Mouse (Mus musculus): ENCODE measurements around the gene Mycn. TPM values are rescaled to one million over a fixed set of nuclear protein-coding genes. Genes with fewer than 3 reads are reported as not detected.

Mycn gene
- polyA plus RNA-seq, 1 experiment = 2.4 TPM

GRCm38 (mm10) chr12:12906771-12907170 lies 34.9 kb downstream of the Mycn start:
- no peak for DNase-seq
- Histone ChIP-seq H3K4me1 (ENCODE audit: control insufficient read depth, insufficient read depth, low read length) (peaks cover 13% of the 10 kb centered on the region; the same call in 1 of the 2 replicates), H3K27ac (ENCODE audit: insufficient read depth, low read depth, low read length) (no peak overlapping the region), H3K4me3 (ENCODE audit: insufficient read depth, low read depth, low read length) (no peak overlapping the region), H3K36me3 (ENCODE audit: control insufficient read depth, insufficient read depth, low read length) (no peaks in the 10 kb centered on the region), H3K27me3 (replicated peaks; ENCODE audit: control insufficient read depth, insufficient read depth, low read length) (no peaks in the 10 kb centered on the region)
- TF ChIP-seq POLR2A (IDR thresholded peaks at IDR 0.05; ENCODE audit: low read depth, low read length) (no peak), CTCF (conservative IDR thresholded peaks at IDR 0.05; ENCODE audit: insufficient read depth, insufficient read length, low read depth, low read length) (no peak)
- WGBS = 70% methylated on average over 6 of the region's 6 CpGs

GRCm38 (mm10) chr12:12906321-12906720 lies 35.4 kb downstream of the Mycn start:
- 82% methylated on average over 8 of the region's 8 CpGs for WGBS
- no peak for DNase-seq
- H3K4me1 ChIP-seq (ENCODE audit: control insufficient read depth, insufficient read depth, low read length) = peaks cover 13% of the 10 kb centered on the region; the same call in 1 of the 2 replicates
- H3K27me3 ChIP-seq (replicated peaks; ENCODE audit: control insufficient read depth, insufficient read depth, low read length) = no peaks in the 10 kb centered on the region
- TF ChIP-seq POLR2A (IDR thresholded peaks at IDR 0.05; ENCODE audit: low read depth, low read length) = no peak
- TF ChIP-seq CTCF (conservative IDR thresholded peaks at IDR 0.05; ENCODE audit: insufficient read depth, insufficient read length, low read depth, low read length) = no peak
- H3K4me3 ChIP-seq (ENCODE audit: insufficient read depth, low read depth, low read length) = no peak overlapping the region
- no peak overlapping the region for H3K27ac ChIP-seq (ENCODE audit: insufficient read depth, low read depth, low read length)
- H3K36me3 ChIP-seq (ENCODE audit: control insufficient read depth, insufficient read depth, low read length) = no peaks in the 10 kb centered on the region

- no peak for DNase-seq
- TF ChIP-seq CTCF (conservative IDR thresholded peaks at IDR 0.05; ENCODE audit: insufficient read depth, insufficient read length, low read depth, low read length) (no peak), POLR2A (IDR thresholded peaks at IDR 0.05; ENCODE audit: low read depth, low read length) (no peak)
- 74% methylated on average over 6 of the region's 6 CpGs for WGBS
- H3K27ac ChIP-seq (ENCODE audit: insufficient read depth, low read depth, low read length) = no peak overlapping the region
- H3K4me1 ChIP-seq (ENCODE audit: control insufficient read depth, insufficient read depth, low read length) = 0 out of 2 replicates have a peak, but pooled peaks cover 3% of the 10 kb centered on the region
- H3K4me3 ChIP-seq (ENCODE audit: insufficient read depth, low read depth, low read length) = no peak overlapping the region
- H3K36me3 ChIP-seq (ENCODE audit: control insufficient read depth, insufficient read depth, low read length) = no peaks in the 10 kb centered on the region
- no peaks in the 10 kb centered on the region for H3K27me3 ChIP-seq (replicated peaks; ENCODE audit: control insufficient read depth, insufficient read depth, low read length)
These were observed 36.6 kb downstream of the Mycn start for GRCm38 (mm10) chr12:12905117-12905516.

- Histone ChIP-seq H3K4me1 (ENCODE audit: control insufficient read depth, insufficient read depth, low read length) (no peaks in the 10 kb centered on the region; the same call in 1 of the 2 replicates), H3K4me3 (ENCODE audit: insufficient read depth, low read depth, low read length) (peak overlapping the region; percentile 32), H3K27ac (ENCODE audit: insufficient read depth, low read depth, low read length) (no peak overlapping the region), H3K36me3 (ENCODE audit: control insufficient read depth, insufficient read depth, low read length) (no peaks in the 10 kb centered on the region), H3K27me3 (replicated peaks; ENCODE audit: control insufficient read depth, insufficient read depth, low read length) (no peaks in the 10 kb centered on the region)
- DNase-seq = peak; percentile 74
- TF ChIP-seq POLR2A (IDR thresholded peaks at IDR 0.05; ENCODE audit: low read depth, low read length) (no peak), CTCF (conservative IDR thresholded peaks at IDR 0.05; ENCODE audit: insufficient read depth, insufficient read length, low read depth, low read length) (no peak)
- WGBS = 9% methylated on average over 23 of the region's 23 CpGs
These were observed 37.2 kb downstream of the Mycn start for GRCm38 (mm10) chr12:12904512-12904953.

- Histone ChIP-seq H3K4me1 (ENCODE audit: control insufficient read depth, insufficient read depth, low read length) (no peaks in the 10 kb centered on the region; the same call in 1 of the 2 replicates), H3K27ac (ENCODE audit: insufficient read depth, low read depth, low read length) (no peak overlapping the region), H3K27me3 (replicated peaks; ENCODE audit: control insufficient read depth, insufficient read depth, low read length) (no peaks in the 10 kb centered on the region), H3K4me3 (ENCODE audit: insufficient read depth, low read depth, low read length) (no peak overlapping the region), H3K36me3 (ENCODE audit: control insufficient read depth, insufficient read depth, low read length) (no peaks in the 10 kb centered on the region)
- DNase-seq = no peak
- 20% methylated on average over 1 of the region's 1 CpGs for WGBS
- TF ChIP-seq POLR2A (IDR thresholded peaks at IDR 0.05; ENCODE audit: low read depth, low read length) = no peak
- no peak for TF ChIP-seq CTCF (conservative IDR thresholded peaks at IDR 0.05; ENCODE audit: insufficient read depth, insufficient read length, low read depth, low read length)
These were observed 37.6 kb downstream of the Mycn start for GRCm38 (mm10) chr12:12904086-12904485.

GRCm38 (mm10) chr12:12902403-12902802 lies 39.3 kb downstream of the Mycn start:
- WGBS = 97% methylated on average over 1 of the region's 1 CpGs
- Histone ChIP-seq H3K27me3 (replicated peaks; ENCODE audit: control insufficient read depth, insufficient read depth, low read length) (no peaks in the 10 kb centered on the region), H3K4me1 (ENCODE audit: control insufficient read depth, insufficient read depth, low read length) (no peaks in the 10 kb centered on the region; the same call in 1 of the 2 replicates), H3K27ac (ENCODE audit: insufficient read depth, low read depth, low read length) (no peak overlapping the region), H3K36me3 (ENCODE audit: control insufficient read depth, insufficient read depth, low read length) (no peaks in the 10 kb centered on the region), H3K4me3 (ENCODE audit: insufficient read depth, low read depth, low read length) (no peak overlapping the region)
- DNase-seq = no peak
- no peak for TF ChIP-seq POLR2A (IDR thresholded peaks at IDR 0.05; ENCODE audit: low read depth, low read length)
- no peak for TF ChIP-seq CTCF (conservative IDR thresholded peaks at IDR 0.05; ENCODE audit: insufficient read depth, insufficient read length, low read depth, low read length)

- peak; percentile 59 for DNase-seq
- H3K27ac ChIP-seq (ENCODE audit: insufficient read depth, low read depth, low read length) = peak overlapping the region; percentile 71
- WGBS = 42% methylated on average over 2 of the region's 2 CpGs
- H3K4me1 ChIP-seq (ENCODE audit: control insufficient read depth, insufficient read depth, low read length) = no peaks in the 10 kb centered on the region; the same call in 1 of the 2 replicates
- no peak overlapping the region for H3K4me3 ChIP-seq (ENCODE audit: insufficient read depth, low read depth, low read length)
- no peak for TF ChIP-seq CTCF (conservative IDR thresholded peaks at IDR 0.05; ENCODE audit: insufficient read depth, insufficient read length, low read depth, low read length)
- no peak for TF ChIP-seq POLR2A (IDR thresholded peaks at IDR 0.05; ENCODE audit: low read depth, low read length)
- no peaks in the 10 kb centered on the region for H3K27me3 ChIP-seq (replicated peaks; ENCODE audit: control insufficient read depth, insufficient read depth, low read length)
- no peaks in the 10 kb centered on the region for H3K36me3 ChIP-seq (ENCODE audit: control insufficient read depth, insufficient read depth, low read length)
These were observed 43.2 kb downstream of the Mycn start for GRCm38 (mm10) chr12:12898356-12899126.
